Mouse (Mus musculus) cerebellum, adult 2 months (tissue): ENCODE measurements at regions not wholly inside any gene's neighbourhood (a gene's known extent, or its start where the extent isn't known, plus 50 kb on each side); places are given as distances from the start of the nearest gene placed in this dataset.

Experiments used
- CTCF ChIP-seq: fragments of 200-500 bp; IDR thresholded peaks from 2 replicates; pipeline ENCODE4 v1.5.1; 2011; ENCODE audit warnings: low read depth, mild to moderate bottlenecking, control low read depth, low read length, moderate library complexity, borderline replicate concordance; ENCODE audit not compliant: insufficient read depth
- POLR2A ChIP-seq: fragments of 200-500 bp; IDR thresholded peaks from 2 replicates; pipeline ENCODE4 v1.6.1; 2011; ENCODE audit warnings: low read length, control low read depth, borderline replicate concordance; ENCODE audit not compliant: insufficient read depth

- TF ChIP-seq POLR2A = no peak
- no peak for TF ChIP-seq CTCF
Observed at GRCm38 (mm10) chr6:50815579-50815978, 161.3 kb upstream of the Npvf start.
